Mouse (Mus musculus): ENCODE results near the gene Trp53. TPM values are rescaled to one million over a fixed set of nuclear protein-coding genes. Genes with fewer than 3 reads are reported as not detected.
"Not testable (repeated sequence)": the region's sequence is repeated elsewhere in the genome, so short reads cannot be mapped to it uniquely, and the experiment has no call there.

The Trp53 gene
- 76.0 and 77.6 TPM in 2 replicates for polyA plus RNA-seq (2015; fragmentation: Nextera tagmentation; extraction: Ambion mirVana)

- H3K4me3 ChIP-seq: peak within 1 kb of the TSS; percentile 75
- peak; percentile 73 for ATAC-seq (ENCODE audit: low read depth)
- H3K36me3 ChIP-seq: no peaks in the 10 kb centered on the region
- H3K4me1 ChIP-seq (replicated peaks): peaks cover 51% of the 10 kb centered on the region
- no peaks in the 10 kb centered on the region for H3K27me3 ChIP-seq
- no peaks in the 10 kb centered on the region for H3K9me3 ChIP-seq
- H3K4me2 ChIP-seq: peak within 1 kb of the TSS; percentile 83
- H3K9ac ChIP-seq: peak within 1 kb of the TSS; percentile 82
- peak within 1 kb of the TSS; percentile 91 for H3K27ac ChIP-seq (replicated peaks)
- 1% methylated on average over 13 of the region's 13 CpGs for WGBS
Measured at GRCm38 (mm10) chr11:69580091-69580514, at the start of gene Trp53, which contains the start of gene Wrap53. Trp53 (plus strand) TSS chr11:69580359. Wrap53 (minus strand) TSS chr11:69580255.

DNA sequence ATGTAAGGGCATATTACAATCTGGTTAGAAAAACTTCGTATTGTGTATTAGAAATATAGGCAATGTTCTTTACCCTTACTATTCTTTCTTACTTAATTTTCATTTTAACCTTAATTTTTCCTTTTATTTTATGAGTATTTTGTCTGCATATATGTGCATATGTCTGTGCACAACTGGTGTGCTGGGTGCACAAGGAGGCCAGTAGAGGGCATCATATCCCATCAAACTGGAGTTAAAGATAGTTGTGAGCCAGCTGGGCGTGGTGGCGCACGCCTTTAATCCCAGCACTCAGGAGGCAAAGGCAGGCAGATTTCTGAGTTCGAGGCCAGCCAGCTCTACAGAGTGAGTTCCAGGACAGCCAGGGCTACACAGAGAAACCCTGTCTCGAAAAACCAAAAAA lies 49.4 kb upstream of the Trp53 start:
- not testable (repeated sequence) for H3K27me3 ChIP-seq; H3K4me3 ChIP-seq; H3K36me3 ChIP-seq; H3K4me2 ChIP-seq; H3K9me3 ChIP-seq; H3K9ac ChIP-seq; H3K27ac ChIP-seq (replicated peaks); ATAC-seq (ENCODE audit: low read depth)
- 91% methylated on average over 6 of the region's 6 CpGs for WGBS
- peaks cover 24% of the 10 kb centered on the region for H3K4me1 ChIP-seq (replicated peaks)

GRCm38 (mm10) chr11:69532480-69533150 lies 47.5 kb upstream of the Trp53 start:
- Histone ChIP-seq H3K36me3 (no peaks in the 10 kb centered on the region), H3K9ac (no peak overlapping the region), H3K4me3 (no peak overlapping the region), H3K4me1 (replicated peaks) (peaks cover 7% of the 10 kb centered on the region), H3K9me3 (no peaks in the 10 kb centered on the region), H3K4me2 (no peak overlapping the region), H3K27ac (replicated peaks) (no peak overlapping the region), H3K27me3 (no peaks in the 10 kb centered on the region)
- 83% methylated on average over 7 of the region's 7 CpGs for WGBS
- no peak for ATAC-seq (ENCODE audit: low read depth)

DNA sequence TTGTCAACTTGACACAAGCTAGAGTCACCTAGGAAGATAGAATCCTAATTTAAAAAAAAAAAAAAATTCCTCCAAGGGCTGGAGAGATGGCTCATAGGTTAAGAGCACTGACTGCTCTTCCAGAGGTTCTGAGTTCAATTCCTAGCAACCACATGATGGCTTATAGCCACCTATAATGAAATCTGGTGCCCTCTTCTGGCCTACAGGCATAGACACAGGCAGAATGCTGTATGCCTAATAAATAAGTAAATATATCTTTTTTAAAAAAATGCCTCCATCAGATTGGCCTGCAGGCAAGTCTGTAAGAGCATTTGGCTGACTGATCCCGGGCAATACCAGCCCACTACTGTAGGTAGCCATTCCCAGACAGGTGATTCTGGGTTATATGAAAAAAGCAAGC lies 45.2 kb upstream of the Trp53 start:
- no peak overlapping the region for H3K9ac ChIP-seq

DNA sequence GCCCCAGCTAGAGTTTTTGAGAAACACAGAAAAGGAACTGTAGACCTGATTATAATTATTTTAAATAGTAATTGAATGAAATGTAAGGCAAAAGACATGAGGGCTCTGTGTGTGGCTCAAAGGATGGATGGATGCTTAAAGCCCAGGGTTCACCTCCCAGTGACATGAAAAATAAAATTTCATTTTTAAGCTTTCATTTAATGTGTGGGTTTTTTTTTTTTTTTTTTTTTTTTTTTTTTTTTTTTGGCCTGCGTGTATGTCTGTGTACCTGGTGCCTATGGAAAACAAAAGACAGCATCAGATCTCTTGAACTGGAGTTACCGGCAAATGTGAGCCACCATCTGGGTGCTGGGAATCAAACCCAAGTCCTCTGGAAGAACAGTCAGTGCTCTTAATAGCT lies 39.5 kb upstream of the Trp53 start:
- no peaks in the 10 kb centered on the region for H3K9me3 ChIP-seq
- H3K4me2 ChIP-seq: no peak overlapping the region
- no peaks in the 10 kb centered on the region for H3K27me3 ChIP-seq
- peaks cover 16% of the 10 kb centered on the region for H3K4me1 ChIP-seq (replicated peaks)
- H3K9ac ChIP-seq: no peak overlapping the region
- no peaks in the 10 kb centered on the region for H3K36me3 ChIP-seq
- 93% methylated on average over 2 of the region's 2 CpGs for WGBS
- H3K4me3 ChIP-seq: no peak overlapping the region
- ATAC-seq (ENCODE audit: low read depth): no peak
- no peak overlapping the region for H3K27ac ChIP-seq (replicated peaks)

More for the DNA sequence above, 45.2 kb upstream of the Trp53 start:
- ATAC-seq (ENCODE audit: low read depth): no peak
- H3K4me3 ChIP-seq: no peak overlapping the region
- 76% methylated on average over 1 of the region's 1 CpGs for WGBS
- H3K9me3 ChIP-seq: no peaks in the 10 kb centered on the region
- H3K27me3 ChIP-seq: no peaks in the 10 kb centered on the region
- H3K27ac ChIP-seq (replicated peaks): no peak overlapping the region
- no peak overlapping the region for H3K4me2 ChIP-seq
- no peaks in the 10 kb centered on the region for H3K36me3 ChIP-seq
- no peaks in the 10 kb centered on the region for H3K4me1 ChIP-seq (replicated peaks)

- not testable (repeated sequence) for H3K9ac ChIP-seq; H3K4me3 ChIP-seq; H3K36me3 ChIP-seq; H3K27me3 ChIP-seq; H3K4me2 ChIP-seq; H3K9me3 ChIP-seq; ATAC-seq (ENCODE audit: low read depth); H3K27ac ChIP-seq (replicated peaks)
- WGBS: 70% methylated on average over 1 of the region's 3 CpGs
- H3K4me1 ChIP-seq (replicated peaks): peaks cover 25% of the 10 kb centered on the region
Measured at GRCm38 (mm10) chr11:69541741-69542140, 38.4 kb upstream of the Trp53 start.

GRCm38 (mm10) chr11:69543598-69543997 lies 36.6 kb upstream of the Trp53 start:
- ATAC-seq (ENCODE audit: low read depth): no peak
- Histone ChIP-seq H3K27ac (replicated peaks) (0 out of 2 replicates have a peak overlapping the region, but pooled peaks have one; percentile 23), H3K36me3 (no peaks in the 10 kb centered on the region), H3K4me3 (no peak overlapping the region), H3K4me1 (replicated peaks) (peaks cover 44% of the 10 kb centered on the region), H3K27me3 (no peaks in the 10 kb centered on the region), H3K9ac (no peak overlapping the region), H3K9me3 (no peaks in the 10 kb centered on the region), H3K4me2 (no peak overlapping the region)
- 10% methylated on average over 3 of the region's 3 CpGs for WGBS

GRCm38 (mm10) chr11:69545957-69546356 lies 34.2 kb upstream of the Trp53 start:
- Histone ChIP-seq H3K36me3 (no peaks in the 10 kb centered on the region), H3K27ac (replicated peaks) (peak overlapping the region; percentile 91), H3K27me3 (no peaks in the 10 kb centered on the region), H3K4me3 (peak overlapping the region; percentile 48), H3K4me2 (peak overlapping the region; percentile 77), H3K9me3 (no peaks in the 10 kb centered on the region), H3K9ac (peak overlapping the region; percentile 78), H3K4me1 (replicated peaks) (peaks cover 60% of the 10 kb centered on the region)
- 8% methylated on average over 7 of the region's 7 CpGs for WGBS
- ATAC-seq (ENCODE audit: low read depth): no peak

- H3K27me3 ChIP-seq: no peaks in the 10 kb centered on the region
- peak overlapping the region; percentile 77 for H3K4me2 ChIP-seq
- ATAC-seq (ENCODE audit: low read depth): peak; percentile 69
- WGBS: under 1% methylated on average over 44 of the region's 44 CpGs
- H3K9ac ChIP-seq: peak overlapping the region; percentile 78
- H3K36me3 ChIP-seq: no peaks in the 10 kb centered on the region
- H3K4me3 ChIP-seq: peak overlapping the region; percentile 48
- peaks cover 60% of the 10 kb centered on the region for H3K4me1 ChIP-seq (replicated peaks)
- no peaks in the 10 kb centered on the region for H3K9me3 ChIP-seq
- peak overlapping the region; percentile 91 for H3K27ac ChIP-seq (replicated peaks)
Measured at GRCm38 (mm10) chr11:69546423-69547053, 33.6 kb upstream of the Trp53 start.

DNA sequence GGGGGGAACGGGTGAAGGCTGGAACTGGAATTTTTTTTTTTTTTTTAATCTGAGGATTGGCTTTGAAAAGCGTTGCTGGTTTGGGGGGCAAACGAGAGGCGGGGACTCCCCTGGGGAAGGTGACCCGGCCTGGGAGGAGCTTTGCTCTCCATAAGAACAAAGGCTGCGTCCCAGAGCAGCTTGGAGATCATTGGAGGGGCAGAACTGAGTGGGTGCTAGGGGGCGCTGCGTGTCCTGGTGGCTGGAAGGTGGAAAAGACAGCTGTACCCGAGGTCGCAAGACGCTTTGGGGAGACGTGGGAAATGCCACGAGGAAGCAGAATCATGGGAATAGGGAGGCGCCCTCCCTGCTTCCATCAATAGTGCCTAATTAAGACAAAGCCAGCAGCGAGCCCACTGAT lies 33.1 kb upstream of the Trp53 start:
- peak overlapping the region; percentile 77 for H3K4me2 ChIP-seq
- H3K4me3 ChIP-seq: peak overlapping the region; percentile 48
- H3K36me3 ChIP-seq: no peaks in the 10 kb centered on the region
- 5% methylated on average over 15 of the region's 15 CpGs for WGBS
- peak; percentile 17; the same call in 1 of the 2 replicates for ATAC-seq (ENCODE audit: low read depth)
- H3K27me3 ChIP-seq: no peaks in the 10 kb centered on the region
- H3K27ac ChIP-seq (replicated peaks): peak overlapping the region; percentile 91
- no peaks in the 10 kb centered on the region for H3K9me3 ChIP-seq
- H3K9ac ChIP-seq: peak overlapping the region; percentile 78
- peaks cover 63% of the 10 kb centered on the region for H3K4me1 ChIP-seq (replicated peaks)

GRCm38 (mm10) chr11:69549060-69549656 lies 31.0 kb upstream of the Trp53 start, which contains the start of gene Dnah2:
Dnah2 (minus strand) TSS chr11:69549110.
- 0 out of 2 replicates have a peak within 1 kb of the TSS, but pooled peaks have one; percentile 26 for H3K9ac ChIP-seq
- WGBS: 38% methylated on average over 12 of the region's 12 CpGs
- peaks cover 73% of the 10 kb centered on the region for H3K4me1 ChIP-seq (replicated peaks)
- no peaks in the 10 kb centered on the region for H3K27me3 ChIP-seq
- H3K4me3 ChIP-seq: no peak within 1 kb of the TSS
- H3K36me3 ChIP-seq: no peaks in the 10 kb centered on the region
- H3K9me3 ChIP-seq: no peaks in the 10 kb centered on the region
- H3K27ac ChIP-seq (replicated peaks): peak within 1 kb of the TSS; percentile 91
- no peak for ATAC-seq (ENCODE audit: low read depth)
- peak within 1 kb of the TSS; percentile 77 for H3K4me2 ChIP-seq

DNA sequence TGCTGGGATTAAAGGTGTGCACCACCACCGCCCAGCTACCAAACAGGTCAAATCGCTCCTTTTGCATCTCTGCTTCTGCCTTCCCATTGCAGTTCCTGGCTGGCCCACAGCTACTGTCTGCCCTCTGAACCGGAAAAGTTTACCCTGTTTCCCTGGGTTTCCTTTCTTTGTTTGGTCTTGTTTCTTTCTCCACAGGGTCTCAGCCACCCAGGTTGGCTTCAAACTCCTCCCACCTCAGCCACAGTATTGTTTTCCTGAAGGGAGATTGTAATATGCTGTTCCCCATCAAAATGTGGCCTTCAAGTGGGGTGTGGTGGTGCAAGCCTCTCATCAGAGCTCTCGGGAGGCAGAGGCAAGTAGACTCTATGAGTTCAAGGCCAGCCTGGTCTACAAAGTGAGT lies 28.8 kb upstream of the Trp53 start:
- H3K4me3 ChIP-seq: no peak overlapping the region
- no peak for ATAC-seq (ENCODE audit: low read depth)
- no peaks in the 10 kb centered on the region for H3K9me3 ChIP-seq
- no peak overlapping the region for H3K27ac ChIP-seq (replicated peaks)
- H3K36me3 ChIP-seq: peaks cover 19% of the 10 kb centered on the region; the same call in 1 of the 2 replicates
- H3K4me2 ChIP-seq: no peak overlapping the region
- peaks cover 78% of the 10 kb centered on the region for H3K4me1 ChIP-seq (replicated peaks)
- WGBS: 61% methylated on average over 4 of the region's 4 CpGs
- H3K27me3 ChIP-seq: no peaks in the 10 kb centered on the region
- no peak overlapping the region for H3K9ac ChIP-seq

All from neural tube, embryonic 13.5 days (tissue).